Mouse (Mus musculus): ENCODE data around the gene Adarb1.
A peak's percentile ranks its signal among the peaks of the same experiment; 100 is the strongest.

Adarb1 gene

GRCm38 (mm10) chr10:77418138-77418537 is at the start of gene Adarb1:
TSS of gene Adarb1 (minus strand) at chr10:77418270.
- DNase-seq (ENCODE audit: low read depth, low spot score): peak; percentile 69

DNA sequence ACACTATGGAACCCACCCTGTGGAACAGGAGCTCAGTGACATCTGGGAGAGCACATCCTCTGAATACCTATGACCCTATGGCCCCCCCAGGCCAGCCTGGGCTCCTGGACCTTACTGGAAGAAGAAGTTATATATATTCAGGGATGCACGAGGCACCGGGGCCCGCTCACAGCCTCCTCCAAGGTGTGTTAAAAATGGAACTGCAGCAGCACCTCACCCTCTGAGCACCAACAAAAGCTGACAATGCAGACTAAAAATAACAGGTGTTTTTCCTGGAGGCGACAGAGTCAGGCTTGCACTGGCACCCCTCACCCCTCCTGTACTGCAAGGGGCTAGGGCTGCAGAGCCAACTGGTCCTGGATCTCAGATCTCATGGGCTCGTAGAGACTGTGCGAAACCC is 49.3 kb upstream of the Adarb1 start:
- DNase-seq (ENCODE audit: low read depth, low spot score): no peak

- no peak for DNase-seq (ENCODE audit: low read depth, low spot score)
These were observed 47.8 kb upstream of the Adarb1 start for GRCm38 (mm10) chr10:77465902-77466301.

- no peak for DNase-seq (ENCODE audit: low read depth, low spot score)
These were observed 46.3 kb upstream of the Adarb1 start for GRCm38 (mm10) chr10:77464181-77464936.

DNA sequence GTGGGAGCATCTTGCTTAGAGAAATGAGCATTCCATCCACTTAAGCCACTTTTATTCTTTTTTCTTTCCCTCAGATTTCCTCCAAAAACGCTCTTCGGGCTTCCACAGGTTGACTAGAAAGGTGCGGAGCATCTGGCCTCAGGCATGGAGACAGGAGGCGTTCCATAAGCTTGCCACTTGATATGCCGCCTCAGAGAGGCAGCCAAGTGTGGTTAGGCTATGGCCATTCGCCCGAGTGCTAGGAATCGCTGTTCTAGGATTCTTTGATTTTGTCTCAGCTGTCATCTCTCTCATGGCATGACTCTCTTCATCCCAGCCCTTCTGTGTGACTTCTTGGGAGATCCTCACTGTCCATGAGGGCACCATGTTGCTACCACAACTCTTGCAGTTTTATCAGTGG is 43.1 kb upstream of the Adarb1 start:
- DNase-seq (ENCODE audit: low read depth, low spot score): no peak

- no peak for DNase-seq (ENCODE audit: low read depth, low spot score)
These were observed 39.6 kb upstream of the Adarb1 start for GRCm38 (mm10) chr10:77457701-77458100.

- DNase-seq (ENCODE audit: low read depth, low spot score): no peak
These were observed 38.4 kb upstream of the Adarb1 start for GRCm38 (mm10) chr10:77456507-77456906.

GRCm38 (mm10) chr10:77455251-77456010 is 37.4 kb upstream of the Adarb1 start:
- DNase-seq (ENCODE audit: low read depth, low spot score): no peak

GRCm38 (mm10) chr10:77454795-77455194 is 36.7 kb upstream of the Adarb1 start:
- DNase-seq (ENCODE audit: low read depth, low spot score): no peak

- DNase-seq (ENCODE audit: low read depth, low spot score): no peak
These were observed 33.8 kb upstream of the Adarb1 start for GRCm38 (mm10) chr10:77451822-77452221.

- no peak for DNase-seq (ENCODE audit: low read depth, low spot score)
These were observed 32.0 kb upstream of the Adarb1 start for GRCm38 (mm10) chr10:77450159-77450464.

DNA sequence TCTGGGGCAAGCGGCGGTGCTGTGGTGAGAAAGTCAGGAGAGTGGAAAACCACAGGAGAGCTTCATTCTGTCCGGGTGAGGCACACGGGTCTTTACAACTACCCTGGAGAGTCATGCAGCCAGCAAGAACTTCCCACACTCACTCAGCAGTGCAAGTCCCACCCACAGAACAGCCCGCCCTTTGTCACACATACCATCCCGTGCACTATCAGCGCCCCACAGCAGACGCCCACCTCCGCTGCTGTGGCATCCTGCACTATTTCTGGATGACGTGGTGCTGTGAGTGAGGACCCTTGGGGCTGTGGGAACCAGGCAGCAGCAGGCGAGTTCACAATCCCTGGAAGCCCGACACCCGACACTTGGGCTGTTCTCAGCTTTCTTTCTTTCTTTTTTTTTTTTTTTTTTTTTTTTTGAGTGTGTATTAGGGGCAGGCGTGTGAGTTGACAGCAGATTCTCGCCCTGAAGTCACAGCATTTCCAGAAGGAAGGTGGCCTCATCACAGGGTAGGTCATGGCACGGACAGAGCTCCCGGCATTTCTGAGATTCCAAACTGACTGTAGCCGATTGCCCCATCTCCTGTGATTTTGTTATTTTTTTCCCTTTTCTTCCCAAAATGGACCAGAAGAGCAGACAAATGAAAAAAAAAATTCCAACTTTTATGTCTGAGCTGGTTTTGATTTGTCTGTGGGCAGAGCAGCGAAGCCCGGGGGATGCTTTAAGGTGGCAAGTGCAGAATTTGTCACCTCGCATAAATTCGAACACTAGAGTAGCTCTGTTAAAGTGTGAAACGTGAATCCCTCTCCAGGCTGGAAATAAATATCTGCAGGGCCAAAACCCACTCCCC is 31.5 kb upstream of the Adarb1 start:
- peak; percentile 57 for DNase-seq (ENCODE audit: low read depth, low spot score)

GRCm38 (mm10) chr10:77448698-77449247 is 30.7 kb upstream of the Adarb1 start:
- DNase-seq (ENCODE audit: low read depth, low spot score): no peak

DNA sequence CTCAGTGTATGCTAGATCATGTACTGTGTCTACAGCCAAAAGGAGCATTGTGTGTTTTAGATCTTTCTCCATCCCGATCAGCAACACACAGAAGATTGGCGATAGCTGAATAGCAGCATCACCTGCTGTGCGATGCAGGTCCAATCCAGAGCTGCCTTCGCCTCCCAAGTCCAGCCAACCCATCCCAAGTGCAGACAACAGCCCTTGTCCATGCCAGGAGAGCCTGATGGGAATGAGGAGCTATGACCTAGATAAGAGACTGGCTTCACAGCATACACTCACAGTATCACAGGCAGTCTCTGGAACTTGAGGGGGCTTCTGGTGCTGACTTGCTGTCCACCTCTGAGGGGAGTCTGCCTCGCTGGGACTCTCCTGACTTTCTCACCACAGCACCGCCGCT is 30.1 kb upstream of the Adarb1 start:
- DNase-seq (ENCODE audit: low read depth, low spot score): no peak

- DNase-seq (ENCODE audit: low read depth, low spot score): no peak
These were observed 29.7 kb upstream of the Adarb1 start for GRCm38 (mm10) chr10:77447755-77448154.

- no peak for DNase-seq (ENCODE audit: low read depth, low spot score)
These were observed 24.2 kb upstream of the Adarb1 start for GRCm38 (mm10) chr10:77442250-77442649.

DNA sequence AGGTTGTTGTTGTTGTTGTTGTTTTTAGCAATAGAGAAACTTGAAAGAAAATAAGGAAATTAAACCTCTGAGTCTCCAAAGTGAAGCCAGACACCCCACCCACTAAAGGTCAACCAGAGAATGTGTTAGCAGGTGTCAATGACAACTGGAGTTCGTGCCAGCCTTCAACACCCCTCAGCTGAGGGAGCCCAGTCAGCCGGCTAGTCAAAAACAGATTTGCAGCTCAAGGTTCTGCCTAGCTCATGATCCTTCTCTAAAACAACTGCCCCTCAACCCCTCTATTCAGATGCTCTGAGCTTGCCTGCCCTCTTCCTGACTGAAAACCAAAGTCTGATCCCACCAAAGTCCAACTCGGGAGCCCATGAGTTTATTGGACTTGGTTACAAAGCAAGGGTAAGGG is 23.7 kb upstream of the Adarb1 start:
- no peak for DNase-seq (ENCODE audit: low read depth, low spot score)

GRCm38 (mm10) chr10:77440841-77441755 is 23.0 kb upstream of the Adarb1 start:
- DNase-seq (ENCODE audit: low read depth, low spot score): no peak

DNA sequence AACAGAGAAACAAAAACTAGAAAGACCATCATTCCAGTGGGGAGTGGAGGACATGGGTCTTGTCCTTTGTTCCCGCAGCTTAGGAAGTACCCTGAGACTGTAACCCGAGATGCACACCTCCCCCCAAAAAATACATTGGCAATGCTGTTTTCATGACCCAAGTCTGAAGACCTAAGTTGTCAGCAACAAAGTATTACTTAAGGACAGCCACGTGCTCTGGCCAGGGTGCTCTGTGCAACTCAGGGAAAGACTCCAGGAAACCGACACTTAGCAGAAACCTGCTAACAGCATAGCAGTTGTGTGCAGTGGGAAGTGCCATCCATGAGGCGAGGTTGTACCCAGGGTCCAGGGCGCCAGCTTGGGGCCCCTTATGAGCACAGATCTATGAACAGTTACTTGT is 22.2 kb upstream of the Adarb1 start:
- no peak for DNase-seq (ENCODE audit: low read depth, low spot score)

- no peak for DNase-seq (ENCODE audit: low read depth, low spot score)
These were observed 21.0 kb upstream of the Adarb1 start for GRCm38 (mm10) chr10:77439026-77439425.

GRCm38 (mm10) chr10:77438021-77438420 is 20.0 kb upstream of the Adarb1 start:
- no peak for DNase-seq (ENCODE audit: low read depth, low spot score)
